Mouse (Mus musculus) macrophage (primary cell): ENCODE results near the gene Dstyk. TPM values are rescaled to one million over a fixed set of nuclear protein-coding genes. Genes with fewer than 3 reads are reported as not detected.
"Not testable (repeated sequence)": the region's sequence is repeated elsewhere in the genome, so short reads cannot be mapped to it uniquely, and the experiment has no call there.

Experiments
- H3K27ac ChIP-seq: fragments of 350-480 bp; formaldehyde crosslinking; 2 replicates; pipeline ENCODE4 v1.9.0; 2021
- H3K36me3 ChIP-seq: fragments of 350-480 bp; formaldehyde crosslinking; 2 replicates; pipeline ENCODE4 v1.9.0; 2021; ENCODE audit errors: inconsistent target
- H3K4me3 ChIP-seq: fragments of 350-480 bp; formaldehyde crosslinking; 2 replicates; pipeline ENCODE4 v1.9.0; 2021; ENCODE audit errors: inconsistent target
- H3K79me2 ChIP-seq: fragments of 350-480 bp; formaldehyde crosslinking; 2 replicates; pipeline ENCODE4 v1.9.0; 2021; ENCODE audit errors: inconsistent target
- WGBS: methylation state at CpG from one replicate; pipeline ENCODE4 v1.1.7; 2026; ENCODE audit warnings: inconsistent platforms; ENCODE audit not compliant: missing documents; 5-methylcytosine and 5-hydroxymethylcytosine counted together
- polyA plus RNA-seq: library from polyadenylated mRNA; stranded (reverse); fragments of 250-400 nt; gene quantifications from 3 replicates; pipeline ENCODE4 v1.2.4, GENCODE M21; 2018; ENCODE audit warnings: inconsistent platforms

The Dstyk gene
- polyA plus RNA-seq, 1 experiment from 2014 or later: 9.6 TPM

- Histone ChIP-seq H3K36me3 (peaks cover 24% of the 10 kb centered on the region; the same call in 1 of the 2 replicates), H3K4me3 (no peak overlapping the region), H3K79me2 (no peaks in the 10 kb centered on the region), H3K27ac (no peak overlapping the region)
- 18% methylated on average over 5 of the region's 5 CpGs for WGBS
These were observed 20.0 kb downstream of the Dstyk start for GRCm38 (mm10) chr1:132437389-132437788.

- Histone ChIP-seq H3K4me3 (no peak overlapping the region), H3K36me3 (peaks cover 15% of the 10 kb centered on the region; the same call in 1 of the 2 replicates), H3K79me2 (no peaks in the 10 kb centered on the region), H3K27ac (no peak overlapping the region)
- 93% methylated on average over 1 of the region's 1 CpGs for WGBS
These were observed 23.6 kb downstream of the Dstyk start for GRCm38 (mm10) chr1:132440896-132441435.

GRCm38 (mm10) chr1:132449742-132450141, 32.4 kb downstream of the Dstyk start:
- H3K36me3 ChIP-seq: peaks cover 24% of the 10 kb centered on the region
- H3K27ac ChIP-seq: no peak overlapping the region
- WGBS: 49% methylated on average over 7 of the region's 7 CpGs
- no peak overlapping the region for H3K4me3 ChIP-seq
- no peaks in the 10 kb centered on the region for H3K79me2 ChIP-seq

- peaks cover 49% of the 10 kb centered on the region for H3K36me3 ChIP-seq
- no peak overlapping the region for H3K27ac ChIP-seq
- WGBS: 84% methylated on average over 5 of the region's 5 CpGs
- no peak overlapping the region for H3K4me3 ChIP-seq
- no peaks in the 10 kb centered on the region for H3K79me2 ChIP-seq
These were observed 47.3 kb downstream of the Dstyk start for GRCm38 (mm10) chr1:132464651-132465050.

GRCm38 (mm10) chr1:132468926-132469325, 51.6 kb downstream of the Dstyk start:
- Histone ChIP-seq H3K36me3 (peaks cover 18% of the 10 kb centered on the region), H3K4me3 (no peak overlapping the region), H3K79me2 (no peaks in the 10 kb centered on the region), H3K27ac (no peak overlapping the region)

GRCm38 (mm10) chr1:132469519-132469918, 52.2 kb downstream of the Dstyk start:
- H3K36me3 ChIP-seq: peaks cover 12% of the 10 kb centered on the region; the same call in 1 of the 2 replicates
- H3K27ac ChIP-seq: no peak overlapping the region
- H3K79me2 ChIP-seq: peaks cover 2% of the 10 kb centered on the region; the same call in 1 of the 2 replicates
- 95% methylated on average over 7 of the region's 7 CpGs for WGBS
- H3K4me3 ChIP-seq: no peak overlapping the region

- H3K4me3 ChIP-seq, H3K27ac ChIP-seq, H3K79me2 ChIP-seq, H3K36me3 ChIP-seq: not testable (repeated sequence)
- 92% methylated on average over 1 of the region's 1 CpGs for WGBS
These were observed 52.7 kb downstream of the Dstyk start for GRCm38 (mm10) chr1:132470031-132470430.

- H3K36me3 ChIP-seq: 0 out of 2 replicates have a peak, but pooled peaks cover 1% of the 10 kb centered on the region
- 91% methylated on average over 2 of the region's 2 CpGs for WGBS
- H3K27ac ChIP-seq: no peak overlapping the region
- peaks cover 17% of the 10 kb centered on the region for H3K79me2 ChIP-seq
- no peak overlapping the region for H3K4me3 ChIP-seq
These were observed 53.7 kb downstream of the Dstyk start for GRCm38 (mm10) chr1:132471032-132471431.

- WGBS: 97% methylated on average over 4 of the region's 5 CpGs
- H3K27ac ChIP-seq: no peak overlapping the region
These were observed 54.1 kb downstream of the Dstyk start for GRCm38 (mm10) chr1:132471499-132471898.

GRCm38 (mm10) chr1:132472537-132472936, 55.2 kb downstream of the Dstyk start:
- WGBS: 47% methylated on average over 3 of the region's 5 CpGs
- Histone ChIP-seq H3K4me3 (no peak overlapping the region), H3K27ac (no peak overlapping the region), H3K79me2 (peaks cover 24% of the 10 kb centered on the region), H3K36me3 (no peaks in the 10 kb centered on the region)

More at GRCm38 (mm10) chr1:132471499-132471898, 54.1 kb downstream of the Dstyk start:
- Histone ChIP-seq H3K36me3 (no peaks in the 10 kb centered on the region), H3K4me3 (no peak overlapping the region), H3K79me2 (peaks cover 20% of the 10 kb centered on the region)

GRCm38 (mm10) chr1:132474496-132474895, 57.1 kb downstream of the Dstyk start:
- peaks cover 44% of the 10 kb centered on the region for H3K79me2 ChIP-seq
- no peak overlapping the region for H3K4me3 ChIP-seq
- H3K36me3 ChIP-seq: no peaks in the 10 kb centered on the region
- no peak overlapping the region for H3K27ac ChIP-seq
- WGBS: 100% methylated on average over 1 of the region's 1 CpGs

GRCm38 (mm10) chr1:132476575-132476927, 59.2 kb downstream of the Dstyk start:
- Histone ChIP-seq H3K27ac (peak overlapping the region; percentile 94), H3K36me3 (no peaks in the 10 kb centered on the region), H3K4me3 (peak overlapping the region; percentile 95), H3K79me2 (peaks cover 64% of the 10 kb centered on the region)
- 6% methylated on average over 9 of the region's 9 CpGs for WGBS

GRCm38 (mm10) chr1:132476928-132477691, 59.8 kb downstream of the Dstyk start, which contains the start of gene Rbbp5:
Gene Rbbp5, plus strand, starts transcription at chr1:132477365.
- peaks cover 70% of the 10 kb centered on the region for H3K79me2 ChIP-seq
- H3K27ac ChIP-seq: peak within 1 kb of the TSS; percentile 94
- H3K36me3 ChIP-seq: no peaks in the 10 kb centered on the region
- peak within 1 kb of the TSS; percentile 95 for H3K4me3 ChIP-seq
- 1% methylated on average over 42 of the region's 43 CpGs for WGBS

GRCm38 (mm10) chr1:132479438-132479837, 62.1 kb downstream of the Dstyk start:
- 89% methylated on average over 1 of the region's 1 CpGs for WGBS
- 0 out of 2 replicates have a peak overlapping the region, but pooled peaks have one; percentile 7 for H3K27ac ChIP-seq

GRCm38 (mm10) chr1:132481619-132482018, 64.3 kb downstream of the Dstyk start:
- Histone ChIP-seq H3K4me3 (no peak overlapping the region), H3K79me2 (peaks cover 95% of the 10 kb centered on the region), H3K27ac (no peak overlapping the region), H3K36me3 (peaks cover 21% of the 10 kb centered on the region)
- 97% methylated on average over 2 of the region's 2 CpGs for WGBS

More at GRCm38 (mm10) chr1:132479438-132479837, 62.1 kb downstream of the Dstyk start:
- Histone ChIP-seq H3K4me3 (no peak overlapping the region), H3K36me3 (peaks cover 2% of the 10 kb centered on the region; the same call in 1 of the 2 replicates), H3K79me2 (peaks cover 92% of the 10 kb centered on the region)
